In genomic region chr12:112542920-112543300, GRCm38 (mm10) we compare ENCODE assay signal across 7 mouse cellular contexts. TPM values are rescaled to one million over a fixed set of nuclear protein-coding genes. Genes with fewer than 3 reads are reported as not detected.
DNase-seq lines count a peak whose midpoint lies in the region; ATAC-seq lines count a peak whose summit lies in the region.

No protein-coding gene starts in this region.

- peak overlapping the region; percentile 27 for H3K4me2 ChIP-seq in midbrain, embryonic 14.5 days (ENCODE audit: low read length)

- H3K4me3 ChIP-seq in embryonic facial prominence, embryonic 10.5 days, result no peak overlapping the region
- no peak overlapping the region for H3K4me3 ChIP-seq in midbrain, embryonic 14.5 days (replicated peaks; ENCODE audit: low read depth, low read length)

- H3K27ac ChIP-seq in embryonic facial prominence, embryonic 10.5 days (replicated peaks), result peak overlapping the region; percentile 66
- H3K27ac ChIP-seq in midbrain, embryonic 14.5 days (replicated peaks; ENCODE audit: low read depth, low read length), result peak overlapping the region; percentile 79

- DNase-seq in adrenal gland, postnatal 14 days, result peak; percentile 95
- DNase-seq in embryonic facial prominence, embryonic 10.5 days (ENCODE audit: low spot score), result peak; percentile 94
- peak; percentile 83 to 97 for DNase-seq in heart, adult 18-20 months
- peak; percentile 90 for DNase-seq in kidney, adult 18-20 months
- peak; percentile 94 for DNase-seq in left cerebral cortex, postnatal 4 days
- DNase-seq in midbrain, embryonic 14.5 days, result peak; percentile 97
- DNase-seq in spleen, adult 12 weeks (ENCODE audit: low spot score), result peak; percentile 53

- intact Hi-C loops in left cerebral cortex, postnatal 4 days (cut with DNase I), result loop anchor here (5.0 to 10.0 kb wide), 2 partner anchors 396 to 428 kb away; partner anchors contain the start of gene Kif26a

- H3K36me3 ChIP-seq in embryonic facial prominence, embryonic 10.5 days (replicated peaks), result no peaks in the 10 kb centered on the region
- no peaks in the 10 kb centered on the region for H3K36me3 ChIP-seq in midbrain, embryonic 14.5 days (ENCODE audit: control insufficient read depth, insufficient read depth, low read length)

- peaks cover 17% of the 10 kb centered on the region; the same call in 1 of the 2 replicates for H3K27me3 ChIP-seq in embryonic facial prominence, embryonic 10.5 days (replicated peaks; ENCODE audit: low read depth, poor library complexity, severe bottlenecking)
- peaks cover 4% of the 10 kb centered on the region; the same call in 1 of the 2 replicates for H3K27me3 ChIP-seq in midbrain, embryonic 14.5 days (ENCODE audit: control insufficient read depth, insufficient read depth, low read length)

- ATAC-seq in midbrain, embryonic 14.5 days (ENCODE audit: low FRiP score, low TSS enrichment), result peak; percentile 60

- WGBS in embryonic facial prominence, embryonic 10.5 days, result 3% methylated on average over 11 of the region's 11 CpGs
- 3% methylated on average over 11 of the region's 11 CpGs for WGBS in midbrain, embryonic 14.5 days

- peaks cover 57% of the 10 kb centered on the region for H3K4me1 ChIP-seq in embryonic facial prominence, embryonic 10.5 days
- peaks cover 42% of the 10 kb centered on the region for H3K4me1 ChIP-seq in midbrain, embryonic 14.5 days (ENCODE audit: control insufficient read depth, insufficient read depth, low read length)

- H3K9me3 ChIP-seq in embryonic facial prominence, embryonic 10.5 days, result no peaks in the 10 kb centered on the region
- H3K9me3 ChIP-seq in midbrain, embryonic 14.5 days (ENCODE audit: control insufficient read depth, low read length), result no peaks in the 10 kb centered on the region

- H3K9ac ChIP-seq in midbrain, embryonic 14.5 days (replicated peaks; ENCODE audit: low read length), result no peak overlapping the region

RNA-seq across cellular contexts. Expression of gene Tmem179, which starts 26.4 kb away (rescaled TPM):
- 3.9 and 6.0 TPM in 2 replicates for total RNA-seq in adrenal gland, postnatal 14 days (2021)
- 1.5 and 1.6 TPM in 2 replicates for polyA plus RNA-seq in embryonic facial prominence, embryonic 10.5 days (2016; fragmentation: Nextera tagmentation; extraction: Ambion mirVana)
- under 1 TPM in 1 of 2 experiments, not detected in 1; 0.10 TPM for total RNA-seq in heart, adult 18-20 months (2021)
- total RNA-seq in left cerebral cortex, postnatal 4 days (2021), result 10 to 100 TPM; 83.6 to 91.1 TPM
- 50.7 and 68.6 TPM in 2 replicates for polyA plus RNA-seq in midbrain, embryonic 14.5 days (2014; fragmentation: Nextera tagmentation; extraction: Ambion mirVana)

RNA-seq across cellular contexts. Expression of gene Inf2, which starts 45.7 kb away (rescaled TPM):
- 25.3 and 33.2 TPM in 2 replicates for total RNA-seq in adrenal gland, postnatal 14 days (2021)
- 1.5 and 1.7 TPM in 2 replicates for polyA plus RNA-seq in embryonic facial prominence, embryonic 10.5 days (2016; fragmentation: Nextera tagmentation; extraction: Ambion mirVana)
- 10 to 100 TPM; 11.9 to 17.2 TPM for total RNA-seq in heart, adult 18-20 months (2021)
- 10 to 100 TPM; 24.7 to 26.7 TPM for total RNA-seq in left cerebral cortex, postnatal 4 days (2021)
- polyA plus RNA-seq in midbrain, embryonic 14.5 days (2014; fragmentation: Nextera tagmentation; extraction: Ambion mirVana), result 0.89 and 1.6 TPM in 2 replicates

RNA-seq across cellular contexts. Expression of gene A530016L24Rik, which starts 53.7 kb away (rescaled TPM):
- total RNA-seq in adrenal gland, postnatal 14 days (2021), result 11.8 and 17.0 TPM in 2 replicates
- polyA plus RNA-seq in embryonic facial prominence, embryonic 10.5 days (2016; fragmentation: Nextera tagmentation; extraction: Ambion mirVana), result not detected in 2 replicates
- 10 to 100 TPM; 35.2 to 39.5 TPM for total RNA-seq in heart, adult 18-20 months (2021)
- total RNA-seq in left cerebral cortex, postnatal 4 days (2021), result under 1 TPM; 0.74 to 0.95 TPM
- 0.12 TPM in 1 of 2 replicates, not detected in the other for polyA plus RNA-seq in midbrain, embryonic 14.5 days (2014; fragmentation: Nextera tagmentation; extraction: Ambion mirVana)

Comparison
In these comparisons a context has a peak if more than half of its experiments do, and no peak if none do; other contexts are left out.
1. RNA of gene Tmem179, which starts 26.4 kb away (total RNA-seq): 83.6 to 91.1 TPM in left cerebral cortex, postnatal 4 days; 3.9 to 6.0 TPM in adrenal gland, postnatal 14 days and 0.10 TPM in heart, adult 18-20 months; every median in the first group is over 10 times any median in the second.
2. Peak in every context shown above with its lines, with median percentiles within 50 percentile points of each other: DNase-seq.